Mouse (Mus musculus) hindbrain, postnatal 0 days (tissue): ENCODE results near the gene Arpp21. TPM values are rescaled to one million over a fixed set of nuclear protein-coding genes. Genes with fewer than 3 reads are reported as not detected.

ENCODE experiments used
- ATAC-seq: fragments of 200-750 bp; cut with Nextera tagmentation; 2 replicates; pipeline ENCODE4 v1.8.0; 2017; ENCODE audit warnings: mild to moderate bottlenecking, moderate TSS enrichment, moderate library complexity
- DNase-seq: peaks from one replicate; pipeline ENCODE4 v3.0.0-alpha.2; 2015; ENCODE audit warnings: low spot score
- H3K27ac ChIP-seq: fragments of 300-500 bp; sonication (generic); 2 replicates; pipeline ENCODE4 v1.5.1; 2014; ENCODE audit warnings: mild to moderate bottlenecking
- H3K27me3 ChIP-seq: fragments of 300-500 bp; sonication (generic); 2 replicates; pipeline ENCODE4 v1.6.1; 2014; ENCODE audit warnings: low read length, mixed read lengths; ENCODE audit not compliant: insufficient read depth
- H3K36me3 ChIP-seq: fragments of 300-500 bp; sonication (generic); 2 replicates; pipeline ENCODE4 v1.6.1; 2014; ENCODE audit warnings: low read length, mixed read lengths; ENCODE audit not compliant: insufficient read depth
- H3K4me1 ChIP-seq: fragments of 300-500 bp; sonication (generic); 2 replicates; pipeline ENCODE4 v1.6.1; 2014; ENCODE audit warnings: antibody characterized with exemption, low read length, mixed read lengths; ENCODE audit not compliant: insufficient read depth
- H3K4me2 ChIP-seq: fragments of 300-500 bp; sonication (generic); 2 replicates; pipeline ENCODE4 v1.6.1; 2014; ENCODE audit warnings: low read depth, mild to moderate bottlenecking, low read length, moderate library complexity, mixed read lengths
- H3K4me3 ChIP-seq: fragments of 300-500 bp; sonication (generic); 2 replicates; pipeline ENCODE4 v1.5.1; 2014; ENCODE audit warnings: low read length
- H3K9ac ChIP-seq: fragments of 300-500 bp; sonication (generic); replicated peaks from 2 replicates; pipeline ENCODE4 v1.6.1; 2014; ENCODE audit warnings: mild to moderate bottlenecking, low read length, moderate library complexity, mixed read lengths
- H3K9me3 ChIP-seq: fragments of 300-500 bp; sonication (generic); 2 replicates; pipeline ENCODE4 v1.6.1; 2016; ENCODE audit warnings: low read length, mixed read lengths
- CTCF ChIP-seq: IDR thresholded peaks from 2 replicates; pipeline ENCODE4 v1.5.1; 2016; ENCODE audit warnings: antibody characterized with exemption, control low read depth, low read depth
- WGBS: fragments of 180-500 bp; shearing (Covaris S2); extraction: QIAGEN DNeasy Blood & Tissue Kit; methylation state at CpG from one replicate; pipeline ENCODE4 v1.1.7; 2014; 5-methylcytosine and 5-hydroxymethylcytosine counted together
- polyA plus RNA-seq: library from polyadenylated mRNA; unstranded; fragments of >200 nt; fragmentation: Nextera tagmentation; extraction: Ambion mirVana; gene quantifications from 2 replicates; pipeline ENCODE4 v1.2.1, GENCODE M21; 2015
- total RNA-seq: library from RNA; depleted of rRNA; stranded (reverse); fragments of >200 nt; gene quantifications from 2 replicates; pipeline ENCODE4 v1.2.3, GENCODE M21; 2014

Gene Arpp21
- total and polyA plus RNA-seq, 2 experiments from 2014 or later, result 60.9 to 80.5 TPM

GRCm38 (mm10) chr9:112174407-112175357 is 61.1 kb downstream of the Arpp21 start:
- Histone ChIP-seq H3K4me2 (peak overlapping the region; percentile 1; the same call in 1 of the 2 replicates), H3K4me1 (0 out of 2 replicates have a peak, but pooled peaks cover 3% of the 10 kb centered on the region), H3K27ac (no peak overlapping the region), H3K9me3 (no peaks in the 10 kb centered on the region), H3K9ac (no peak overlapping the region), H3K36me3 (peaks cover 5% of the 10 kb centered on the region; the same call in 1 of the 2 replicates), H3K27me3 (no peaks in the 10 kb centered on the region), H3K4me3 (no peak overlapping the region)
- 24% methylated on average over 15 of the region's 15 CpGs for WGBS
- DNase-seq, result peak; percentile 18
- no peak; the same call in 1 of the 2 replicates for TF ChIP-seq CTCF
- ATAC-seq, result no peak

GRCm38 (mm10) chr9:112173778-112174177 is 62.0 kb downstream of the Arpp21 start:
- H3K9me3 ChIP-seq, result no peaks in the 10 kb centered on the region
- DNase-seq (no peak), ATAC-seq (no peak)
- 94% methylated on average over 5 of the region's 5 CpGs for whole genome bisulfite sequencing
- no peak overlapping the region for H3K4me3 ChIP-seq
- TF ChIP-seq CTCF, result no peak
- H3K4me1 ChIP-seq, result 0 out of 2 replicates have a peak, but pooled peaks cover 3% of the 10 kb centered on the region
- H3K4me2 ChIP-seq, result no peak overlapping the region
- H3K27me3 ChIP-seq, result no peaks in the 10 kb centered on the region
- H3K36me3 ChIP-seq, result peaks cover 5% of the 10 kb centered on the region; the same call in 1 of the 2 replicates
- H3K9ac ChIP-seq, result no peak overlapping the region
- H3K27ac ChIP-seq, result no peak overlapping the region

DNA sequence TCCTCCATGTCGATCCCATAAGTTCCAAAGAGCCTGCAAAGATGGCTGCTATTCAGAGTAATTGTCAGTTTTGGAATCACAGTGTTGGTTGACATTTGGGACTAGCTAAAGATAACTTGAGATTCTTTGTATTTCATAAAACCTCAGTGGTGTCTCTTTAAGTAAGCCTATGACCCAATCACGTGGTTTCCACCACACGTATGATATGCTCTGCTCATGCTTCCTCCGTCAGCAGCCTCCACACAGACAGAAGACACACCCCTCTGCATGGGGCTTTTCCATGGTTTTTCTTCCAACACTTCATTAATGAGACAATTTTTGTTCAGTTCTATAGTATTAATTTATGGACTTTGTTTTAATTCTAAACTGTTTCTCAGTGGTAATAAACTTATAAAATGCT is 71.1 kb downstream of the Arpp21 start:
- no peak for TF ChIP-seq CTCF
- Histone ChIP-seq H3K36me3 (no peaks in the 10 kb centered on the region), H3K27ac (no peak overlapping the region), H3K9me3 (no peaks in the 10 kb centered on the region), H3K4me2 (no peak overlapping the region), H3K9ac (no peak overlapping the region), H3K27me3 (no peaks in the 10 kb centered on the region), H3K4me1 (no peaks in the 10 kb centered on the region), H3K4me3 (no peak overlapping the region)
- ATAC-seq (no peak), DNase-seq (no peak)
- WGBS, result 86% methylated on average over 4 of the region's 4 CpGs

- TF ChIP-seq CTCF, result no peak
- Histone ChIP-seq H3K4me2 (no peak overlapping the region), H3K27me3 (no peaks in the 10 kb centered on the region), H3K4me1 (no peaks in the 10 kb centered on the region), H3K4me3 (no peak overlapping the region), H3K9ac (no peak overlapping the region), H3K9me3 (no peaks in the 10 kb centered on the region), H3K36me3 (peaks cover 10% of the 10 kb centered on the region; the same call in 1 of the 2 replicates), H3K27ac (no peak overlapping the region)
- ATAC-seq (no peak), DNase-seq (no peak)
- WGBS, result 35% methylated on average over 2 of the region's 2 CpGs
Measured at GRCm38 (mm10) chr9:112160981-112161380, 74.8 kb downstream of the Arpp21 start.

GRCm38 (mm10) chr9:112153972-112154371 is 81.8 kb downstream of the Arpp21 start:
- DNase-seq, result no peak
- H3K4me2 ChIP-seq, result no peak overlapping the region
- TF ChIP-seq CTCF, result no peak
- 80% methylated on average over 5 of the region's 5 CpGs for WGBS
- no peaks in the 10 kb centered on the region for H3K4me1 ChIP-seq
- no peaks in the 10 kb centered on the region for H3K9me3 ChIP-seq
- no peak for ATAC-seq
- H3K9ac ChIP-seq, result no peak overlapping the region
- H3K4me3 ChIP-seq, result no peak overlapping the region
- H3K27ac ChIP-seq, result no peak overlapping the region
- no peaks in the 10 kb centered on the region for H3K27me3 ChIP-seq
- H3K36me3 ChIP-seq, result peaks cover 10% of the 10 kb centered on the region; the same call in 1 of the 2 replicates

DNA sequence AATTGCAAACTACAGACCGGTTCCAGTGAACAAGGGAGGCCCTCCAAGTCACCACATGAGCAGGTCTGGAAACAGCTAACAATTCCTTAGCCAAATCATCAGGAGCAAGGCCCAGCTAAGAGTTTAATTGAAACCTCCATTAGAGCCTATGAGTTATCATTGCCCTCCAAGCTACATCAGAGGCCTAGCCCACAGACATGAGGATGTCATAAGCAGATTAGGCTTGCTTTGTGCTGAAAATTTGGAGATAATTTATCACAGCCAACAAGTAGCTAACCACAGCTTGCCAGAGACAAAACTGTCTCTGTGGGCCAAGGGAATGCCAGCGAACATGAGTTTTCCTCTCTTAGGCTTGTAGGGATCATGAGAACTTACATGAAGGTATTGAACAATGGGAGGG is 83.0 kb downstream of the Arpp21 start:
- Histone ChIP-seq H3K9me3 (no peaks in the 10 kb centered on the region), H3K9ac (no peak overlapping the region), H3K27ac (no peak overlapping the region), H3K4me3 (no peak overlapping the region), H3K27me3 (no peaks in the 10 kb centered on the region), H3K4me2 (no peak overlapping the region), H3K4me1 (no peaks in the 10 kb centered on the region), H3K36me3 (peaks cover 6% of the 10 kb centered on the region; the same call in 1 of the 2 replicates)
- no peak for DNase-seq
- no peak for TF ChIP-seq CTCF
- WGBS, result 83% methylated on average over 2 of the region's 2 CpGs
- no peak for ATAC-seq
